Mouse (Mus musculus): Measurements from ENCODE around the gene Srarp.

The Srarp gene

GRCm38 (mm10) chr4:141456193-141456938 lies 20.5 kb upstream of the Srarp start:
- DNase-seq (ENCODE audit: low spot score) = no peak

GRCm38 (mm10) chr4:141455526-141455925 lies 19.6 kb upstream of the Srarp start:
- no peak for DNase-seq (ENCODE audit: low spot score)

DNA sequence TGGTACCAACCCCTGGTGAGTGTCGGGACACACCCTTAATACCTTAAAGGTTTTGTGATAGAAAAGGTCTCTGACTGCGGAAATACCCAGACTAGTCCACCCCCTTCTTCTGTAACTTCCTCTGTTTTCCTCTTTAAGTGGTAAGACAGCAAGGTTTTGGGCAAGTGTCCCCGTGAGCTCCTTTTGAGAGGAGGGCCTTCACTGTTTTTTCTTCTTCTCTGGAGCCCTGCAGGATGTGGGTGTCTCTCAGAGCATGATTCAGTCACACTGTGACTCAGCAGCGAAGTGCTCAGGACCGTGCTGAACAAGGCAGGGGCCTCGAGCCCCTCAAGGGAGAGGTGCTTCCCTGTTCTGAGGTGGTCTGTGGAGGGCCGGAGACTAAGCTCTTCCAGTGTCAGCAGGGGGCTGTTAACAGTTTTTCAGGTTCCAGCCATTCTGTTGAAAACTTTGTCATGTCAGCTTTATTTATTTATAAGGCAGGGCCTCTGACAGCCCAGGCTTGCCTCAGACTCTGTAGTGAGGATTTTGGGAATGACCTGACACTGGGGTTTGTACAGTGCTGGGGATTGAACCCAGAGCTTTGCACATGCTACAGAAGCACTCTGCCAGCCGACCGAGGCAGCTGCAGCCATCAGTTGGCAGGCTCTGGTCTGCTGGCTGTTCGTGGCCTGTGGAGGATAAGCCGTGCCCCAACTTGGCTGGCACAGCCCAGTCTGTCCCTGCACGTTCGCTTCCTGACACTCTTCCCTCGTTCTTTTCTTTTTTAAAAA lies 18.9 kb upstream of the Srarp start:
- no peak for DNase-seq (ENCODE audit: low spot score)

DNA sequence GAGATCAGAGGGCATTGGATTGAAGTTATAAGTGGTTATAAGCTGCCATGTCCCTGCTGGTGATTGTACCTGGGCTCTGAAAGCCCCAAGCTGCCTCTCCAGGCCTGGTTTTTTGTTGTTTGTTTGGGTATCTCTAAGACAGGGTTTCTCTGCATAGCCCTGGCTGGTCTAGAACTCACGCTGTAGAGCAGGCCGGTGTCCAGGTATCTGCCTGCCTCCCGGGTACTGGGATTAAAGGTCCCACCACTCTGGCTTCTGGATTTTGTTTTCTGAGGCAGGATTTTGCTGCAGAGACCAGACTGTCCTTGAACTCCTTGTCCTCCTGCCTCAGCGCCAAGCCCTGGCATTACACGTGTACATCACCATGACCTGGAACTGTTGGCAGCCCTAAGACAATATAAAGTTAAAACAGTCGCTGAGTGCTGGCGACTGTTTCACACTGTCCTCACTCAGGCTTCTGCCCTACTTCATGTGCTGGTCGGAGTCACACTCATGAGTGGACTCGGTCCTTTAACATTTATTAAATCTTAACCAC lies 16.1 kb upstream of the Srarp start:
- no peak for DNase-seq (ENCODE audit: low spot score)

- DNase-seq (ENCODE audit: low spot score) = no peak
Observed at GRCm38 (mm10) chr4:141451251-141451650, 15.3 kb upstream of the Srarp start.

- peak; percentile 47 for DNase-seq (ENCODE audit: low spot score)
Observed at GRCm38 (mm10) chr4:141446211-141446610, 10.3 kb upstream of the Srarp start.

DNA sequence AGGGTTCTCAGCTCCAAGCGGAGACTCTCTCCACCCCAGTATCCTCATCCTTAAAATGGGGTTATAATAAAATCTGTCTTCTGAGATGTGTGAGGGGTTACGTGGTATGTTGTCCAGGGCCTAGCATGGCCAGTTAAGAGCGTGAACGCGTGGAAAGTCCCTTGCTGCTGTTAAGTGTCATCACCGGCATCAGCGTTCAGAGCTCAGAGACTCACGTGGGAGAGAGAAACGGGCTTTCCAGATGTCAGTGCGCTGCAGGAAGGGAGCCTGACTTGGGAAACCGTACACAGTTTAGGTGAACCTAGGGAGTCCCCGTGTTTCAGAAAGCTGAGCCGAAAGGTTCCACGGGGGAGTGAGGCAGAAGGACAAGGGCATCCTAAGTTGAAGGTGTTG lies 9.4 kb upstream of the Srarp start:
- DNase-seq (ENCODE audit: low spot score) = no peak

DNA sequence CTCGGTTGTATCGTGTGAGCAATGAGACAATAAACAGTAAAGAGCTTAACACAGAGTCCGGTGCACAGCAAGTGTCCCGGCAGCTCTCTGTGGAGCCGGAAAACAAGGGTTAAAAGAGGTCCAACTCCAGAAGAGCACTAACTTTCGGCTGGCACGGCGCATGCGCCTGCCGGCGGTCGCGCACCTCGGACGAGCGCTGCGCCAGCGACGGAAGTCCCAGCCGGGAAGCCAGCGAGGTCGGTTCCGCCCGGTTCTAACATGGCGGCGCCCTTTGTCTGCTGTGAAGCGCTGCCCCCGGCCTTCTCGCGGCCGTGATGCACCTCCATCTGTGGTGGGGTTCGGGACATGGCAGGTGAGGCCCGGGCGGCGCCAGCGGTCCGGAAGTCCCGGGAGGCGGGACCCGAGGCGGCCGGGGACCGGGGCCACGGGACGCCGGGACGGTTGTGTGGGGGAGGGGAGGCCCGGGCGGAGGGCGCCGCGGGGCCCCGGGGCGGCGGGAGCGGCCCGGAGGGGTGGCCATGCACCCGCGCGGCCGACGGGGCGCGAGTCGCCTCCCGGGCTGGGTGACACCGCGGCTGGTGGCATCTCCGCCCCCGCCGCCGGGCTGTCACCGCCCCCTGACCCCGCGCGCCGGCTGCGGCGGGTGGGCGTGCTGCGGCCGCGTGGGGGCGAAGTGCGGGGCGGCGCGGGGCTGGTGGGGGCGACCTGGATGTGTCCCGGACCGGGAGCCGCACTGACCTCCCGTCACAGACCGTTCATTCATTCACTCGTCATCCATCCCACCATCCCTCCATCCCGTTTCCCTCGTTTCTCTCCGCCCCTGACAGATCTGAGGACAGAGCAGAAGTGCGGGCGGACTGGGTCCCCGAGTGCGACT lies 8.8 kb upstream of the Srarp start, which contains the start of gene Zbtb17:
Gene Zbtb17 (plus strand): TSS at position 204 of the 877 bp plus-strand sequence.
- DNase-seq (ENCODE audit: low spot score) = peak; percentile 90

GRCm38 (mm10) chr4:141443641-141444429 lies 7.9 kb upstream of the Srarp start:
- DNase-seq (ENCODE audit: low spot score) = no peak

DNA sequence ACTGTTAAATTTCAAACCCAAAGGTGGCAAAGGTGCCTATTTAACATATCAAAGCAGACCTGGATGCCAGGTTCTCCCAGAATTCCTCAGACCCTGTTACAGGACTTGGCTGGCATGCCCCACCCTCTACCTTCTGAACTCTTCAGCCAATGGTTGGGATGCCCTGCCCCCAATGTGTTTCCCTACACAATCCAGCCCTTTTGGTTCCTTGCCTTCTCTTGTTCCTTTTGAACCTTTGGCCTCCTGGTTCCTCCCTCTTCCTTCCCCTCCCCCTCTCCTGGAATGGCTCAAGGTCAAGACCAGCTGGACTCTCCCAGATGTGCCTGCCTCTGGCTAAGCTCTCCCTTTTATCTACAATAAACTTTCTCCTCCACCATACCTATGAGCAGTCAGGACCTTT lies 5.0 kb upstream of the Srarp start:
- DNase-seq (ENCODE audit: low spot score) = no peak

- no peak for DNase-seq (ENCODE audit: low spot score)
Observed at GRCm38 (mm10) chr4:141439083-141439803, 3.3 kb upstream of the Srarp start.

GRCm38 (mm10) chr4:141433191-141433590 lies 2.7 kb downstream of the Srarp start:
- DNase-seq (ENCODE audit: low spot score) = no peak

- DNase-seq (ENCODE audit: low spot score) = no peak
Observed at GRCm38 (mm10) chr4:141432666-141433065, 3.2 kb downstream of the Srarp start.

- peak; percentile 78 for DNase-seq (ENCODE audit: low spot score)
Observed at GRCm38 (mm10) chr4:141430997-141431396, 4.9 kb downstream of the Srarp start.

- peak; percentile 44 for DNase-seq (ENCODE audit: low spot score)
Observed at GRCm38 (mm10) chr4:141429847-141430246, 6.1 kb downstream of the Srarp start.

- no peak for DNase-seq (ENCODE audit: low spot score)
Observed at GRCm38 (mm10) chr4:141429381-141429780, 6.5 kb downstream of the Srarp start.

- DNase-seq (ENCODE audit: low spot score) = no peak
Observed at GRCm38 (mm10) chr4:141427921-141428320, 8.0 kb downstream of the Srarp start.

GRCm38 (mm10) chr4:141426796-141427745 lies 8.8 kb downstream of the Srarp start:
- DNase-seq (ENCODE audit: low spot score) = no peak

All from urinary bladder, postnatal 14 days (tissue).